Mouse (Mus musculus) limb, embryonic 14.5 days (tissue): ENCODE results near the gene Vmn1r4. TPM values are rescaled to one million over a fixed set of nuclear protein-coding genes. Genes with fewer than 3 reads are reported as not detected.
A peak's percentile ranks its signal among the peaks of the same experiment; 100 is the strongest.

Experiments used
- ATAC-seq: fragments of 200-750 bp; cut with Nextera tagmentation; 2 replicates; pipeline ENCODE4 v1.8.0; 2017; ENCODE audit warnings: low read depth, moderate number of reproducible peaks, moderate TSS enrichment; ENCODE audit not compliant: low FRiP score
- DNase-seq: peaks from one replicate; pipeline ENCODE4 v3.0.0-alpha.2; 2015; ENCODE audit warnings: low spot score
- H3K27ac ChIP-seq: fragments of 300-500 bp; sonication (generic); replicated peaks from 2 replicates; pipeline ENCODE4 v1.5.1; 2014; ENCODE audit warnings: low read depth, mild to moderate bottlenecking, low read length, moderate library complexity, mixed read lengths
- H3K27me3 ChIP-seq: fragments of 300-500 bp; sonication (generic); 2 replicates; pipeline ENCODE4 v1.6.1; 2014; ENCODE audit warnings: low read length, mixed read lengths; ENCODE audit not compliant: control insufficient read depth, insufficient read depth
- H3K36me3 ChIP-seq: fragments of 300-500 bp; sonication (generic); 2 replicates; pipeline ENCODE4 v1.6.1; 2014; ENCODE audit warnings: mild to moderate bottlenecking, low read length, moderate library complexity, mixed read lengths; ENCODE audit not compliant: control insufficient read depth, insufficient read depth
- H3K4me1 ChIP-seq: fragments of 300-500 bp; sonication (generic); 2 replicates; pipeline ENCODE4 v1.6.1; 2014; ENCODE audit warnings: antibody characterized with exemption, low read length, mixed read lengths; ENCODE audit not compliant: control insufficient read depth, insufficient read depth
- H3K4me2 ChIP-seq: fragments of 300-500 bp; sonication (generic); replicated peaks from 2 replicates; pipeline ENCODE4 v1.6.1; 2014; ENCODE audit warnings: low read depth, mild to moderate bottlenecking, low read length, moderate library complexity; ENCODE audit not compliant: severe bottlenecking
- H3K4me3 ChIP-seq: fragments of 300-500 bp; sonication (generic); replicated peaks from 2 replicates; pipeline ENCODE4 v1.5.1; 2014; ENCODE audit warnings: low read length
- H3K9ac ChIP-seq: fragments of 300-500 bp; sonication (generic); 2 replicates; pipeline ENCODE4 v1.6.1; 2014; ENCODE audit warnings: mild to moderate bottlenecking, low read depth, low read length, moderate library complexity; ENCODE audit not compliant: severe bottlenecking
- H3K9me3 ChIP-seq: fragments of 300-500 bp; sonication (generic); 2 replicates; pipeline ENCODE4 v1.6.1; 2016; ENCODE audit warnings: low read length; ENCODE audit not compliant: control insufficient read depth
- POLR2A ChIP-seq: fragments of 200-500 bp; IDR thresholded peaks from 2 replicates; pipeline ENCODE4 v1.8.0; 2012; ENCODE audit warnings: inconsistent platforms, mild to moderate bottlenecking, moderate library complexity, borderline replicate concordance; ENCODE audit not compliant: insufficient read depth, insufficient read length; ENCODE audit errors: extremely low read depth
- WGBS: fragments of 180-500 bp; shearing (Covaris S2); extraction: QIAGEN DNeasy Blood & Tissue Kit; methylation state at CpG from one replicate; pipeline ENCODE4 v1.1.7; 2014; 5-methylcytosine and 5-hydroxymethylcytosine counted together
- polyA plus RNA-seq, 2 experiments: library from polyadenylated mRNA; depleted of rRNA in 1 of 2; stranded (reverse) in 1 of 2; unstranded in 1 of 2; fragments of >200 nt; fragmentation: Nextera tagmentation in 1 of 2; extraction: Ambion mirVana in 1 of 2; gene quantifications; 2 replicates each; pipeline versions ENCODE4 v1.2.1 to v1.2.3; 2012 to 2014

Gene Vmn1r4
- polyA plus RNA-seq, 2 experiments: 0.24 to 0.29 TPM

GRCm38 (mm10) chr6:56890762-56891161 lies 33.1 kb upstream of the Vmn1r4 start:
- ATAC-seq: no peak
- H3K9ac ChIP-seq: no peak overlapping the region
- H3K27ac ChIP-seq: no peak overlapping the region
- H3K9me3 ChIP-seq: no peaks in the 10 kb centered on the region
- H3K27me3 ChIP-seq: no peaks in the 10 kb centered on the region
- peaks cover 41% of the 10 kb centered on the region for H3K36me3 ChIP-seq
- DNase-seq: no peak
- 82% methylated on average over 2 of the region's 2 CpGs for WGBS
- H3K4me1 ChIP-seq: no peaks in the 10 kb centered on the region
- no peak overlapping the region for H3K4me3 ChIP-seq
- no peak for TF ChIP-seq POLR2A
- H3K4me2 ChIP-seq: no peak overlapping the region

GRCm38 (mm10) chr6:56899601-56900000 lies 24.2 kb upstream of the Vmn1r4 start:
- TF ChIP-seq POLR2A: no peak
- Histone ChIP-seq H3K27me3 (no peaks in the 10 kb centered on the region), H3K4me1 (peaks cover 9% of the 10 kb centered on the region), H3K4me2 (no peak overlapping the region), H3K9ac (no peak overlapping the region), H3K9me3 (no peaks in the 10 kb centered on the region), H3K4me3 (no peak overlapping the region), H3K36me3 (no peaks in the 10 kb centered on the region), H3K27ac (no peak overlapping the region)
- 82% methylated on average over 3 of the region's 3 CpGs for WGBS
- no peak for ATAC-seq
- DNase-seq: no peak

GRCm38 (mm10) chr6:56901336-56901735 lies 22.5 kb upstream of the Vmn1r4 start:
- Histone ChIP-seq H3K9ac (no peak overlapping the region), H3K4me2 (no peak overlapping the region), H3K4me1 (peaks cover 9% of the 10 kb centered on the region), H3K36me3 (no peaks in the 10 kb centered on the region), H3K9me3 (no peaks in the 10 kb centered on the region), H3K27me3 (no peaks in the 10 kb centered on the region), H3K4me3 (no peak overlapping the region), H3K27ac (no peak overlapping the region)
- DNase-seq (no peak), ATAC-seq (no peak)
- TF ChIP-seq POLR2A: no peak
- 68% methylated on average over 3 of the region's 3 CpGs for WGBS

GRCm38 (mm10) chr6:56901824-56902386 lies 21.9 kb upstream of the Vmn1r4 start:
- Histone ChIP-seq H3K27me3 (no peaks in the 10 kb centered on the region), H3K9ac (no peak overlapping the region), H3K4me3 (no peak overlapping the region), H3K4me2 (0 out of 2 replicates have a peak overlapping the region, but pooled peaks have one; percentile 3), H3K4me1 (peaks cover 9% of the 10 kb centered on the region), H3K9me3 (no peaks in the 10 kb centered on the region), H3K36me3 (no peaks in the 10 kb centered on the region), H3K27ac (no peak overlapping the region)
- no peak for ATAC-seq
- peak; percentile 33 for DNase-seq
- no peak for TF ChIP-seq POLR2A
- 45% methylated on average over 12 of the region's 12 CpGs for WGBS

GRCm38 (mm10) chr6:56902606-56903520 lies 21.0 kb upstream of the Vmn1r4 start:
- H3K9ac ChIP-seq: no peak overlapping the region
- DNase-seq (no peak), ATAC-seq (no peak)
- H3K27me3 ChIP-seq: no peaks in the 10 kb centered on the region
- no peak for TF ChIP-seq POLR2A
- no peaks in the 10 kb centered on the region for H3K36me3 ChIP-seq
- H3K27ac ChIP-seq: no peak overlapping the region
- no peak overlapping the region for H3K4me3 ChIP-seq
- peaks cover 9% of the 10 kb centered on the region for H3K4me1 ChIP-seq
- WGBS: 80% methylated on average over 7 of the region's 7 CpGs
- no peak overlapping the region for H3K4me2 ChIP-seq
- no peaks in the 10 kb centered on the region for H3K9me3 ChIP-seq
